Mouse (Mus musculus): ENCODE measurements around the gene Bcdin3d.

- TF ChIP-seq CTCF (IDR thresholded peaks at IDR 0.05; ENCODE audit: extremely low read depth, insufficient read length, insufficient replicate concordance, low read depth, low read length) (no peak), POLR2A (IDR thresholded peaks at IDR 0.05; ENCODE audit: low read depth, low read length) (no peak)
Measured at GRCm38 (mm10) chr15:99497527-99498242, 23.2 kb upstream of the Bcdin3d start.

Measured in small intestine, adult 2 months (tissue).